Mouse (Mus musculus) forebrain, postnatal 0 days (tissue): Measurements from ENCODE around the gene Nsmce4a. TPM values are rescaled to one million over a fixed set of nuclear protein-coding genes. Genes with fewer than 3 reads are reported as not detected.
A peak's percentile ranks its signal among the peaks of the same experiment; 100 is the strongest.

Experiments used
- ATAC-seq: fragments of 200-750 bp; cut with Nextera tagmentation; 2 replicates; pipeline ENCODE4 v1.8.0; 2017; ENCODE audit warnings: mild to moderate bottlenecking, moderate library complexity
- DNase-seq: peaks from one replicate; pipeline ENCODE4 v3.0.0-alpha.2; 2015
- H3K27ac ChIP-seq: fragments of 300-500 bp; sonication (generic); 2 replicates; pipeline ENCODE4 v1.5.1; 2014; ENCODE audit warnings: low read depth, mild to moderate bottlenecking, antibody characterized with exemption, low read length, moderate library complexity, mixed read lengths
- H3K27me3 ChIP-seq: fragments of 300-500 bp; sonication (generic); 2 replicates; pipeline ENCODE4 v1.6.1; 2014; ENCODE audit warnings: mild to moderate bottlenecking, low read length, mixed read lengths; ENCODE audit not compliant: insufficient read depth
- H3K36me3 ChIP-seq: fragments of 300-500 bp; sonication (generic); 2 replicates; pipeline ENCODE4 v1.6.1; 2014; ENCODE audit warnings: mild to moderate bottlenecking, moderate library complexity; ENCODE audit not compliant: insufficient read depth
- H3K4me1 ChIP-seq: fragments of 300-500 bp; sonication (generic); 2 replicates; pipeline ENCODE4 v1.6.1; 2014; ENCODE audit warnings: antibody characterized with exemption; ENCODE audit not compliant: insufficient read depth
- H3K4me2 ChIP-seq: fragments of 300-500 bp; sonication (generic); 2 replicates; pipeline ENCODE4 v1.6.1; 2014; ENCODE audit warnings: low read depth, mild to moderate bottlenecking, moderate library complexity
- H3K4me3 ChIP-seq: fragments of 300-500 bp; sonication (generic); 2 replicates; pipeline ENCODE4 v1.5.1; 2014; ENCODE audit warnings: low read depth, low read length, mixed read lengths
- H3K9ac ChIP-seq: fragments of 300-500 bp; sonication (generic); 2 replicates; pipeline ENCODE4 v1.6.1; 2014; ENCODE audit warnings: mild to moderate bottlenecking
- H3K9me3 ChIP-seq: fragments of 300-500 bp; sonication (generic); 2 replicates; pipeline ENCODE4 v1.6.1; 2016; ENCODE audit warnings: low read length
- CTCF ChIP-seq: sonication (generic); IDR thresholded peaks from 2 replicates; pipeline ENCODE4 v1.5.1; 2016; ENCODE audit warnings: antibody characterized with exemption, control low read depth, low read depth
- WGBS: fragments of 180-500 bp; shearing (Covaris S2); extraction: QIAGEN DNeasy Blood & Tissue Kit; methylation state at CpG from one replicate; pipeline ENCODE4 v1.1.7; 2014; 5-methylcytosine and 5-hydroxymethylcytosine counted together
- polyA plus RNA-seq: library from polyadenylated mRNA; unstranded; fragments of >200 nt; fragmentation: Nextera tagmentation; extraction: Ambion mirVana; gene quantifications from 2 replicates; pipeline ENCODE4 v1.2.1, GENCODE M21; 2015
- total RNA-seq: library from RNA; depleted of rRNA; stranded (reverse); fragments of >200 nt; gene quantifications from 2 replicates; pipeline ENCODE4 v1.2.3, GENCODE M21; 2014

The Nsmce4a gene
- total and polyA plus RNA-seq, 2 experiments from 2014 or later, result 52.5 to 76.8 TPM

DNA sequence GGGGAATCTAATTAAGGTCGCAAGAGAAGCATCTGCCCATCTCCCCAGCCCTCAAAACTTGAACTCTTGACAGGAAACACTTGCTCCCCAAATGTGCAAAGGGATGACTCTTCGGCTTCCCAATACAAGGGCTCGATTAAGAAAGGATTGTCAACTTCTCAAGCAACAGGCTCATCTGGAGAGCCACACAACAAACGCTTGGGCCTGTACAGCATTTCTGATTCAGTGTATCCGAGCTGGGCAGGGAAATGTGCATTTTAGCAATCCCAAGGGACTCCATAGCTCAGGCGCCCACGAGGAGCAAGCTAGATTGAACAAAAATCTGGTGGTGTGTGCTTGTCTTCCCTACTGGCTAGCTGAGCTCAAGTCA is 26.5 kb downstream of the Nsmce4a start:
- peak overlapping the region; percentile 73 for H3K4me2 ChIP-seq
- no peak for DNase-seq
- no peaks in the 10 kb centered on the region for H3K36me3 ChIP-seq
- peak overlapping the region; percentile 93 for H3K27ac ChIP-seq
- TF ChIP-seq CTCF, result no peak
- H3K9me3 ChIP-seq, result no peaks in the 10 kb centered on the region
- H3K9ac ChIP-seq, result peak overlapping the region; percentile 72
- H3K4me3 ChIP-seq, result peak overlapping the region; percentile 91
- H3K27me3 ChIP-seq, result no peaks in the 10 kb centered on the region
- 4% methylated on average over 7 of the region's 7 CpGs for WGBS
- no peak for ATAC-seq
- H3K4me1 ChIP-seq, result peaks cover 4% of the 10 kb centered on the region

DNA sequence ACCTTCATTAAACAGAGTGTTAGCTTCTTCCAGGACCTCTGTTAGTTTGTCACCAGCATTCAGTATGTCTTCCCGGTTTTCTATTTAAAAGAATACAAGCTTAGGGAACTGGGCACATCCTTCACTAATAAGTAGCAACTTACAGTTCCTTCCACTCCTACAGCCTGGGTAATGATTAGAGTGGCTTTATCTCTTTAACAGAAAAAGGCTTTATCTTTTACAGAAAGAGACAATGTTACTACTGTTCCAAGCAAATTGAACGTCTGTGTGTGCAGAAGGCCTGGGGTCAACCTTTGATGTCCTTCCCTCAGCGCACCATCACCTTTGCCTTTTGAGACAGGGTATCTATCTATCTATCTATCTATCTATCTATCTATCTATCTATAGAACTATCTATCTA is 27.0 kb downstream of the Nsmce4a start:
- H3K9ac ChIP-seq, result peak overlapping the region; percentile 72
- no peaks in the 10 kb centered on the region for H3K9me3 ChIP-seq
- H3K4me3 ChIP-seq, result peak overlapping the region; percentile 91
- no peaks in the 10 kb centered on the region for H3K27me3 ChIP-seq
- no peak overlapping the region for H3K27ac ChIP-seq
- H3K4me2 ChIP-seq, result peak overlapping the region; percentile 73
- WGBS, result 46% methylated on average over 3 of the region's 3 CpGs
- ATAC-seq (no peak), DNase-seq (no peak)
- H3K36me3 ChIP-seq, result no peaks in the 10 kb centered on the region
- TF ChIP-seq CTCF, result no peak
- peaks cover 4% of the 10 kb centered on the region for H3K4me1 ChIP-seq

DNA sequence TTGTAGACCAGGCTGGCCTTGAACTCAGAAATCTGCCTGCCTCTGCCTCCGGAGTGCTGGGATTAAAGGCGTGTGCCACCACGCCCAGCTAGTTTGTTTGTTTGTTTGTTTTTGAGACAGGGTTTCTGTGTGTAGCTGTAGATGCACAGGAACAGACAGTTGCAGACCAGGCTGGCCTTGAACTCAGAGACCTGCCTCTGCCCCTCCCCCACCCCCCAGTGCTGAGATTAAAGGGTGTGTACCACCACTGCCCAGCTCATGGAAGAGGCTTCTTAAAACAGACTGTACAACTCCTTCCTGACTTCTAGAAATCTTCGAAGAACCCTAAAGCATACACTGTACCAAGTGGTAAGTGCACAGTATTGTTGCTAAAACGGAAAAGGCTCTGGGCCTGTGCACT is 27.5 kb downstream of the Nsmce4a start:
- Histone ChIP-seq H3K27me3 (no peaks in the 10 kb centered on the region), H3K36me3 (no peaks in the 10 kb centered on the region), H3K4me2 (peak overlapping the region; percentile 73; the same call in 1 of the 2 replicates), H3K4me3 (no peak overlapping the region), H3K9me3 (no peaks in the 10 kb centered on the region), H3K4me1 (peaks cover 4% of the 10 kb centered on the region), H3K9ac (no peak overlapping the region), H3K27ac (no peak overlapping the region)
- 93% methylated on average over 5 of the region's 5 CpGs for WGBS
- no peak for ATAC-seq
- no peak for DNase-seq
- TF ChIP-seq CTCF, result no peak

DNA sequence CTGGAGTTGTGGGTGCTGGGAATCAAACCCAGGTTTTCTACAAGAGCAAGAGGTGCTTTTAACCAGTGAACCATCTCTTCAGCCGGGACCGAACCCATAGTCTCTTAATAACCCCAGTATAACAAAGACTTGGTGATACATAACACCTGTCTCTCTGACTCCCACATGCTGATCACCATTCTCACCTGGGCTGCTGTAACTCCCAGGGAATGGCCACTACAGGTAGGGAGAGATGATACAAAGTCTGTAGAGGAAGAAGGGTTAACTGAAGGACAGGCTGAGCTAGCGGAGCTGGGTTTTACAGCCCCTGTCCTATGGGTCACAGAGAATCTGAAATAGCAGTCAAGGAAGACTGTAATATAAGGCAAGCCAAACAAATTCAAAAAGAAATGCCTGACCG is 29.7 kb downstream of the Nsmce4a start:
- Histone ChIP-seq H3K4me1 (peaks cover 4% of the 10 kb centered on the region), H3K27me3 (no peaks in the 10 kb centered on the region), H3K36me3 (peaks cover 13% of the 10 kb centered on the region), H3K4me2 (no peak overlapping the region), H3K9me3 (no peaks in the 10 kb centered on the region), H3K9ac (no peak overlapping the region), H3K27ac (no peak overlapping the region), H3K4me3 (no peak overlapping the region)
- DNase-seq (no peak), ATAC-seq (no peak)
- WGBS, result 97% methylated on average over 4 of the region's 4 CpGs
- TF ChIP-seq CTCF, result no peak

DNA sequence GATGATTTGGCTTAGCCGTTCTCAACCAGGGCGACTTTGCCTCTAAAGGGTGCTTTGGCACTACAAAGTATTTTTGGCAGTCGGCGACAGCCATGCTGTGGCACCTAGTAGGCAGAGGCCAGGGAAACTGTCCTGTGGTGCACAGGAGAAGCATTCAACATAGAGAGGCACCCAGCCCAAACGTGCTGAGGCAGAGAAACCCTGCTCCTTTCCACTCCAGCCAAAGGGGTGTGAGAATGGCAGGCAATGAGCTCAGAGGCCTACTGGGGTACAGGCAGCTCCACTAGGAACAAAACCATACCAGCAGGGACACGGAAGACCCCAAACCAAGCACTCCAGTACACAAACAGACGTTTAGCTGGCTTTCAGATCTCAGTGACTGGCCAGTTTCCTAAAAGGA is 32.7 kb downstream of the Nsmce4a start:
- DNase-seq (no peak), ATAC-seq (no peak)
- H3K36me3 ChIP-seq, result peaks cover 29% of the 10 kb centered on the region
- no peaks in the 10 kb centered on the region for H3K9me3 ChIP-seq
- H3K4me1 ChIP-seq, result no peaks in the 10 kb centered on the region
- TF ChIP-seq CTCF, result no peak
- no peak overlapping the region for H3K9ac ChIP-seq
- no peak overlapping the region for H3K27ac ChIP-seq
- H3K4me3 ChIP-seq, result no peak overlapping the region
- H3K27me3 ChIP-seq, result no peaks in the 10 kb centered on the region
- no peak overlapping the region for H3K4me2 ChIP-seq
- WGBS, result 81% methylated on average over 7 of the region's 7 CpGs

DNA sequence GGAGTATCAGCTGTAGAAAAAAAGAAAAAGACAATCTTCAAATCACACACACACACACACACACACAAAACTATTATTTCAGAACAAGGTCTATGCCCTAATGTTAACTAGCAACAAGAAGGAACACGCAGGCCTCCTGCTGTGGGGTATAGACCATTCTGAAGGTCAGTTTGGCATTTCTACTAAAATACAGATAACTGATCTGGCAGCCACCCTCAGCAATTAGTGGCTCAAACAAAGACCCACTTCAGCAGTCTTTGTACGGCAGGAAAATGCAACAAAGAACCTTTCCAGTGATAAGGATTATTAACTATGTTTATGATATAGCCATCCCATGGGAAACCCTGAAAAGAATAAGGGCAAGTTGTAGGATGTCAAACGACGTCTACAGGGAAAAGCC is 35.9 kb downstream of the Nsmce4a start:
- H3K4me2 ChIP-seq, result no peak overlapping the region
- H3K9me3 ChIP-seq, result no peaks in the 10 kb centered on the region
- TF ChIP-seq CTCF, result no peak
- H3K27me3 ChIP-seq, result no peaks in the 10 kb centered on the region
- DNase-seq, result no peak
- 76% methylated on average over 4 of the region's 4 CpGs for WGBS
- H3K9ac ChIP-seq, result no peak overlapping the region
- no peak for ATAC-seq
- no peak overlapping the region for H3K27ac ChIP-seq
- H3K4me3 ChIP-seq, result no peak overlapping the region
- H3K36me3 ChIP-seq, result peaks cover 33% of the 10 kb centered on the region
- no peaks in the 10 kb centered on the region for H3K4me1 ChIP-seq

DNA sequence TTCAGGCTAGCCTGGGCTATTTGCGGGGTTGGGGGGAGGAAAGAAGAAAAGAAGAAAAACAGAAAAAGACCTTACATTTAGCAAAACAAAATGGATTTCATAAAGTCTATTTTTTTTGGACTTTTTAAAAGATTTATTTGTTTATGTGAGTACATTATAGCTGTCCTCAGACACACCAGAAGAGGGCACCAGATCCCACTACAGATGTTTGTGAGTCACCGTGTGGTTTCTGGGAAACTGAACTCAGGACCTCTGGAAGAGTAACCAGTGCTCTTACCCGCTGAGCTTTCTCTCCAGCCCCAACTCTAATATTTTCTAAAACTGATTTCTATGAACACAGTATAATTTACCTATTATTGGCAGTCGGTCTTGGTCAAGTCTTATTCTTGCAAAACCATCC is 37.7 kb downstream of the Nsmce4a start:
- Histone ChIP-seq H3K27ac (no peak overlapping the region), H3K27me3 (no peaks in the 10 kb centered on the region), H3K9me3 (no peaks in the 10 kb centered on the region), H3K9ac (no peak overlapping the region), H3K4me1 (no peaks in the 10 kb centered on the region), H3K4me3 (no peak overlapping the region), H3K36me3 (peaks cover 39% of the 10 kb centered on the region), H3K4me2 (no peak overlapping the region)
- ATAC-seq, result no peak
- no peak for DNase-seq
- 82% methylated on average over 4 of the region's 4 CpGs for WGBS
- TF ChIP-seq CTCF, result peak; percentile 37
